Mouse (Mus musculus) limb, embryonic 15.5 days (tissue): ENCODE results near the gene Astn2. TPM values are rescaled to one million over a fixed set of nuclear protein-coding genes. Genes with fewer than 3 reads are reported as not detected.
A peak's percentile ranks its signal among the peaks of the same experiment; 100 is the strongest.

Experiments used
- ATAC-seq: fragments of 200-750 bp; cut with Nextera tagmentation; 2 replicates; pipeline ENCODE4 v1.8.0; 2017; ENCODE audit warnings: low read depth, moderate TSS enrichment; ENCODE audit not compliant: insufficient number of reproducible peaks, low FRiP score, low TSS enrichment
- H3K27ac ChIP-seq: fragments of 300-500 bp; sonication (generic); 2 replicates; pipeline ENCODE4 v1.5.1; 2015; ENCODE audit warnings: moderate library complexity, mild to moderate bottlenecking, inconsistent platforms
- H3K27me3 ChIP-seq: fragments of 300-500 bp; sonication (generic); 2 replicates; pipeline ENCODE4 v1.6.1; 2015; ENCODE audit warnings: inconsistent platforms
- H3K36me3 ChIP-seq: fragments of 300-500 bp; sonication (generic); 2 replicates; pipeline ENCODE4 v1.6.1; 2015; ENCODE audit warnings: inconsistent platforms
- H3K4me1 ChIP-seq: fragments of 300-500 bp; sonication (generic); 2 replicates; pipeline ENCODE4 v1.6.1; 2015; ENCODE audit warnings: inconsistent platforms
- H3K4me2 ChIP-seq: fragments of 300-500 bp; sonication (generic); 2 replicates; pipeline ENCODE4 v1.6.1; 2015; ENCODE audit warnings: mild to moderate bottlenecking, inconsistent platforms
- H3K4me3 ChIP-seq: fragments of 300-500 bp; sonication (generic); 2 replicates; pipeline ENCODE4 v1.5.1; 2015; ENCODE audit warnings: mild to moderate bottlenecking, inconsistent platforms
- H3K9ac ChIP-seq: fragments of 300-500 bp; sonication (generic); 2 replicates; pipeline ENCODE4 v1.6.1; 2015; ENCODE audit warnings: inconsistent platforms
- H3K9me3 ChIP-seq: fragments of 300-500 bp; sonication (generic); 2 replicates; pipeline ENCODE4 v1.6.1; 2016; ENCODE audit warnings: inconsistent platforms
- WGBS: fragments of 180-500 bp; shearing (Covaris S2); methylation state at CpG from one replicate; pipeline ENCODE4 v1.1.7; 2015; 5-methylcytosine and 5-hydroxymethylcytosine counted together
- polyA plus RNA-seq: library from polyadenylated mRNA; unstranded; fragments of >200 nt; fragmentation: Nextera tagmentation; extraction: Ambion mirVana; gene quantifications from 2 replicates; pipeline ENCODE4 v1.2.1, GENCODE M21; 2015

The Astn2 gene
- polyA plus RNA-seq, 1 experiment from 2014 or later: 1.5 TPM

GRCm38 (mm10) chr4:66025393-66026062, 378.9 kb downstream of the Astn2 start:
- H3K4me3 ChIP-seq: no peak overlapping the region
- H3K9me3 ChIP-seq: no peaks in the 10 kb centered on the region
- no peak for ATAC-seq
- 4% methylated on average over 8 of the region's 8 CpGs for WGBS
- H3K36me3 ChIP-seq: no peaks in the 10 kb centered on the region
- 0 out of 2 replicates have a peak overlapping the region, but pooled peaks have one; percentile 68 for H3K27ac ChIP-seq
- H3K4me2 ChIP-seq: no peak overlapping the region
- no peaks in the 10 kb centered on the region for H3K27me3 ChIP-seq
- H3K9ac ChIP-seq: no peak overlapping the region
- no peaks in the 10 kb centered on the region for H3K4me1 ChIP-seq

- Histone ChIP-seq H3K4me1 (no peaks in the 10 kb centered on the region), H3K9me3 (no peaks in the 10 kb centered on the region), H3K27me3 (no peaks in the 10 kb centered on the region), H3K4me2 (no peak overlapping the region), H3K27ac (no peak overlapping the region), H3K4me3 (no peak overlapping the region), H3K36me3 (no peaks in the 10 kb centered on the region), H3K9ac (no peak overlapping the region)
- ATAC-seq: no peak
These were observed 401.5 kb downstream of the Astn2 start for GRCm38 (mm10) chr4:66002936-66003335.

- Histone ChIP-seq H3K27ac (no peak overlapping the region), H3K27me3 (no peaks in the 10 kb centered on the region), H3K9ac (no peak overlapping the region), H3K9me3 (no peaks in the 10 kb centered on the region), H3K4me2 (no peak overlapping the region), H3K36me3 (no peaks in the 10 kb centered on the region), H3K4me3 (no peak overlapping the region), H3K4me1 (no peaks in the 10 kb centered on the region)
- no peak for ATAC-seq
- 93% methylated on average over 2 of the region's 2 CpGs for WGBS
These were observed 420.8 kb downstream of the Astn2 start for GRCm38 (mm10) chr4:65983643-65984042.

- Histone ChIP-seq H3K27me3 (no peaks in the 10 kb centered on the region), H3K4me3 (no peak overlapping the region), H3K27ac (no peak overlapping the region), H3K9me3 (no peaks in the 10 kb centered on the region), H3K36me3 (no peaks in the 10 kb centered on the region), H3K4me1 (no peaks in the 10 kb centered on the region), H3K9ac (no peak overlapping the region), H3K4me2 (no peak overlapping the region)
- no peak for ATAC-seq
- 47% methylated on average over 4 of the region's 4 CpGs for WGBS
These were observed 421.5 kb downstream of the Astn2 start for GRCm38 (mm10) chr4:65982882-65983281.

- H3K9me3 ChIP-seq: no peaks in the 10 kb centered on the region
- H3K4me3 ChIP-seq: no peak overlapping the region
- H3K27me3 ChIP-seq: no peaks in the 10 kb centered on the region
- H3K36me3 ChIP-seq: no peaks in the 10 kb centered on the region
- 78% methylated on average over 3 of the region's 3 CpGs for WGBS
- no peaks in the 10 kb centered on the region for H3K4me1 ChIP-seq
- no peak overlapping the region for H3K9ac ChIP-seq
- no peak overlapping the region for H3K27ac ChIP-seq
- no peak overlapping the region for H3K4me2 ChIP-seq
- ATAC-seq: no peak
These were observed 428.2 kb downstream of the Astn2 start for GRCm38 (mm10) chr4:65976251-65976650.

- Histone ChIP-seq H3K4me2 (no peak overlapping the region), H3K27ac (no peak overlapping the region), H3K4me1 (no peaks in the 10 kb centered on the region), H3K36me3 (no peaks in the 10 kb centered on the region), H3K4me3 (no peak overlapping the region), H3K9me3 (no peaks in the 10 kb centered on the region), H3K27me3 (no peaks in the 10 kb centered on the region), H3K9ac (no peak overlapping the region)
- ATAC-seq: no peak
- 76% methylated on average over 1 of the region's 1 CpGs for WGBS
These were observed 432.0 kb downstream of the Astn2 start for GRCm38 (mm10) chr4:65972395-65972794.

GRCm38 (mm10) chr4:65969318-65969717, 435.1 kb downstream of the Astn2 start:
- Histone ChIP-seq H3K27ac (no peak overlapping the region), H3K4me3 (no peak overlapping the region), H3K27me3 (no peaks in the 10 kb centered on the region), H3K4me1 (no peaks in the 10 kb centered on the region), H3K4me2 (no peak overlapping the region), H3K9me3 (no peaks in the 10 kb centered on the region), H3K9ac (no peak overlapping the region), H3K36me3 (no peaks in the 10 kb centered on the region)
- no peak for ATAC-seq
- WGBS: 59% methylated on average over 2 of the region's 2 CpGs

GRCm38 (mm10) chr4:65964604-65965003, 439.8 kb downstream of the Astn2 start:
- 54% methylated on average over 3 of the region's 3 CpGs for WGBS

GRCm38 (mm10) chr4:65959188-65959759, 445.1 kb downstream of the Astn2 start:
- 69% methylated on average over 5 of the region's 5 CpGs for WGBS

More at GRCm38 (mm10) chr4:65964604-65965003, 439.8 kb downstream of the Astn2 start:
- Histone ChIP-seq H3K27ac (no peak overlapping the region), H3K27me3 (no peaks in the 10 kb centered on the region), H3K9me3 (no peaks in the 10 kb centered on the region), H3K9ac (no peak overlapping the region), H3K4me1 (no peaks in the 10 kb centered on the region), H3K36me3 (no peaks in the 10 kb centered on the region), H3K4me3 (no peak overlapping the region), H3K4me2 (no peak overlapping the region)
- ATAC-seq: no peak

GRCm38 (mm10) chr4:65958369-65959187, 445.8 kb downstream of the Astn2 start:
- H3K4me3 ChIP-seq: no peak overlapping the region
- no peaks in the 10 kb centered on the region for H3K4me1 ChIP-seq
- ATAC-seq: no peak
- no peaks in the 10 kb centered on the region for H3K27me3 ChIP-seq
- WGBS: 60% methylated on average over 5 of the region's 5 CpGs
- no peak overlapping the region for H3K9ac ChIP-seq
- H3K9me3 ChIP-seq: no peaks in the 10 kb centered on the region
- H3K36me3 ChIP-seq: no peaks in the 10 kb centered on the region
- H3K27ac ChIP-seq: no peak overlapping the region
- no peak overlapping the region for H3K4me2 ChIP-seq

More at GRCm38 (mm10) chr4:65959188-65959759, 445.1 kb downstream of the Astn2 start:
- Histone ChIP-seq H3K36me3 (no peaks in the 10 kb centered on the region), H3K4me2 (no peak overlapping the region), H3K4me3 (no peak overlapping the region), H3K9ac (no peak overlapping the region), H3K4me1 (no peaks in the 10 kb centered on the region), H3K27ac (no peak overlapping the region), H3K27me3 (no peaks in the 10 kb centered on the region), H3K9me3 (no peaks in the 10 kb centered on the region)
- no peak for ATAC-seq

GRCm38 (mm10) chr4:65951918-65952317, 452.5 kb downstream of the Astn2 start:
- 93% methylated on average over 1 of the region's 1 CpGs for WGBS
- no peak overlapping the region for H3K4me2 ChIP-seq
- no peaks in the 10 kb centered on the region for H3K27me3 ChIP-seq
- ATAC-seq: no peak
- H3K4me3 ChIP-seq: no peak overlapping the region
- H3K9me3 ChIP-seq: no peaks in the 10 kb centered on the region
- no peak overlapping the region for H3K27ac ChIP-seq
- H3K9ac ChIP-seq: no peak overlapping the region
- no peaks in the 10 kb centered on the region for H3K36me3 ChIP-seq
- H3K4me1 ChIP-seq: no peaks in the 10 kb centered on the region

- H3K4me3 ChIP-seq: no peak overlapping the region
- ATAC-seq: no peak
- no peak overlapping the region for H3K4me2 ChIP-seq
- no peaks in the 10 kb centered on the region for H3K27me3 ChIP-seq
- H3K9me3 ChIP-seq: no peaks in the 10 kb centered on the region
- 89% methylated on average over 3 of the region's 3 CpGs for WGBS
- H3K27ac ChIP-seq: no peak overlapping the region
- no peaks in the 10 kb centered on the region for H3K4me1 ChIP-seq
- H3K36me3 ChIP-seq: no peaks in the 10 kb centered on the region
- H3K9ac ChIP-seq: no peak overlapping the region
These were observed 457.2 kb downstream of the Astn2 start for GRCm38 (mm10) chr4:65947141-65947649.
